Mouse (Mus musculus) fibroblast of lung, adult 2 months (primary cell): ENCODE data around the gene Fbxl15.

Experiments
- DNase-seq: peaks from one replicate; pipeline ENCODE4 v3.0.0-alpha.2; 2011; ENCODE audit warnings: low read depth

Fbxl15 gene

GRCm38 (mm10) chr19:46308706-46309435 is 19.1 kb upstream of the Fbxl15 start:
- DNase-seq = no peak

GRCm38 (mm10) chr19:46309651-46310305 is 18.2 kb upstream of the Fbxl15 start:
- no peak for DNase-seq

- DNase-seq = no peak
Measured at GRCm38 (mm10) chr19:46310312-46310865, 17.6 kb upstream of the Fbxl15 start.

- DNase-seq = no peak
Measured at GRCm38 (mm10) chr19:46311341-46311740, 16.6 kb upstream of the Fbxl15 start.

- no peak for DNase-seq
Measured at GRCm38 (mm10) chr19:46312566-46312965, 15.4 kb upstream of the Fbxl15 start.

- DNase-seq = no peak
Measured at GRCm38 (mm10) chr19:46313116-46313515, 14.9 kb upstream of the Fbxl15 start.

- no peak for DNase-seq
Measured at GRCm38 (mm10) chr19:46313591-46313990, 14.4 kb upstream of the Fbxl15 start.

- DNase-seq = no peak
Measured at GRCm38 (mm10) chr19:46314151-46314601, 13.8 kb upstream of the Fbxl15 start.

- DNase-seq = no peak
Measured at GRCm38 (mm10) chr19:46314872-46315742, 12.9 kb upstream of the Fbxl15 start.

- DNase-seq = no peak
Measured at GRCm38 (mm10) chr19:46315752-46316610, 12.0 kb upstream of the Fbxl15 start.

- no peak for DNase-seq
Measured at GRCm38 (mm10) chr19:46316846-46317545, 11.0 kb upstream of the Fbxl15 start.

GRCm38 (mm10) chr19:46317546-46317885 is 10.5 kb upstream of the Fbxl15 start:
- no peak for DNase-seq

- no peak for DNase-seq
Measured at GRCm38 (mm10) chr19:46318031-46318471, 9.9 kb upstream of the Fbxl15 start.

GRCm38 (mm10) chr19:46318586-46319378 is 9.2 kb upstream of the Fbxl15 start:
- no peak for DNase-seq

GRCm38 (mm10) chr19:46320076-46320785 is 7.8 kb upstream of the Fbxl15 start:
- DNase-seq = no peak

GRCm38 (mm10) chr19:46321101-46321943 is 6.7 kb upstream of the Fbxl15 start:
- DNase-seq = no peak

- DNase-seq = no peak
Measured at GRCm38 (mm10) chr19:46322144-46322995, 5.6 kb upstream of the Fbxl15 start.
